Mouse (Mus musculus) heart, adult 9 months (tissue): ENCODE results near the gene Pgm2l1.
"Not testable (repeated sequence)": the region's sequence is repeated elsewhere in the genome, so short reads cannot be mapped to it uniquely, and the experiment has no call there.

ENCODE experiments used
- DNase-seq, 2 experiments: peaks; one replicate each; pipeline ENCODE4 v3.0.0; 2022; ENCODE audit warnings: low spot score in 2 of 2

Gene Pgm2l1

DNA sequence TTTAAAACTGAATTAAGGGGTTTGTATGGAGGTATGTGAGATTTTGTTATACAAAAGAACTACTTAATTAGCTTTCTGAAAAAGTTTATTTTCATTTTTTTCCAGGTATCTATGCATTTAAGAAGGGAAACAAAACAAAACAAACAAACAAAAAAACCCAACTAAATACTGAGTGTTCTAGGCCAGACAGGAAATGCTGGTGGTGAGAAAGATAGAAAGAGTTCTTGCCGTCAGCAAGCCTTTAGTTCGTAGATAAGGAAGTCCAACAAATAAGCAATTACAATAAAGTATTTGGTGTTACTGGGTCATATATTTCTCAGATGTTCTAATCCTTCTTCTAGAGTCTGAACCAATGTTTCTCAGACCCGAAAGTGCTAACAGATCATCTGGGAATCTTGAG, 1.8 kb downstream of the Pgm2l1 start:
- no peak for DNase-seq

GRCm38 (mm10) chr7:100230646-100231045, 3.5 kb downstream of the Pgm2l1 start:
- no peak for DNase-seq

DNA sequence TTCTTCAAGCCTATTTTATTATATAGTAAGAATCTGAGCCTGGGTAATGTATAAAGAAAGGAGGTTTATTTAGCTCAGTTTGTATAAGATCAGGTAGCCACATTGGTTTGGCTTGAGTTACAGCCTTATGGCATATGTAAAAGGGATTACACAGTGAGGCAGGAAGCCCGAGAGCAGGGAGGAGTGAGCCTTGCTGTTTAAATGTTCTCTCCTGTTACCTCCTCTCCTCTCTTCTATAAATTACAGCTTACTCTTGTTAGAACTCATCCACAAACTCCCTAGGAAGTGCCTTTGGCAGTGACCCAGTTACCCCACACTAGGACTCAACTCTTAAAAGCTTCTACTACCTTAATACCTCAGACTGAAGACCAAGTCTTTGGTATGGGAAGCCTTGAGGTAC, 4.5 kb downstream of the Pgm2l1 start:
- DNase-seq: no peak

- DNase-seq: no peak
Measured at GRCm38 (mm10) chr7:100233681-100234080, 6.5 kb downstream of the Pgm2l1 start.

DNA sequence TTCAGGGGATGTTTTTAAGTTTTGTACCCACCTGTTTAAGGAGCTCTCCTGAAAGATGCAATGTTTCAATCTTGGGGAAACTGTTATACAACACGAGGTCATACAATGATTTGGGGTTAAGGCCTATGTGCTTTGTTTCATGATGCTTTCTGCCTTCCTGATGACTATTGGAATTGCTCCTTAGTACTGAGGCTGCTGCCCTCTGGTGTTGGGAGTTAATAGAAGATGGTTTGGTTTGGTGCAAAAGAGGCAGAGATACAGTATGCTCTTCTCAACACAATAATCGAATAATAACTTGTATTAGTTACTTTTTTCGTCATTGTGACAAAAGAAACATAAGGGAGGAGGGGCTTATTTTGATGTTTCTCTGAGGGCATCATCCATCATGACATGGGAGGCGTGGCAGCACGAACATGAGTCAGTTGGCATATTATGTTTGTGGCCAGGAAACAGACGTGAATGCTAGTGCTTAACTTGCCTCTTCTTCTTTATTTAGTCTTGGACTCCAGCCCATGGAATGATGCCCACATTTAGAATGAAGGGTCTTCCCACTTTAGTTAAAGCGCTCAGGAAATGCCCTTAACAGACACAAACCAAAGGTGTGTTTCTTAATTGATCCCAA, 7.2 kb downstream of the Pgm2l1 start:
- peak in 1 of 2 experiments; percentile 28 for DNase-seq

DNA sequence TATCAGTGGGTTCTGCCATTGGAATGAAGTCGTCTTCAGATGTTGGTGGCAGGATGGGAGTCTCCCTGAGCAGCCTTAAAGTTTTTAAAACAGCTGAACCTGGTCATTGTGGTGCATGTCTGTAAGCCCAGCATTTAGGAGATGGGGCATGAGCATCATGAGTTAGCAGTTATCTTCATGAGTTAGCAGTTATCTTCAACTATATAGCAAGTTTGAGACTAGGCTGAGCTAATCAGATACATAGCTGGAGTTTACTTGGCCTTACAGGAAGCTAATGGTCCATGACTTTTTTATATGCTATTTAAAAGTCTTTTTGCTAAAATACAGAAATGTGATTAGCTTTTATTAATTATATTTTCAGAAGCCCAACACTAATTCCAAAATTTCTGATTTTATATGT, 11.1 kb downstream of the Pgm2l1 start:
- no peak for DNase-seq

DNA sequence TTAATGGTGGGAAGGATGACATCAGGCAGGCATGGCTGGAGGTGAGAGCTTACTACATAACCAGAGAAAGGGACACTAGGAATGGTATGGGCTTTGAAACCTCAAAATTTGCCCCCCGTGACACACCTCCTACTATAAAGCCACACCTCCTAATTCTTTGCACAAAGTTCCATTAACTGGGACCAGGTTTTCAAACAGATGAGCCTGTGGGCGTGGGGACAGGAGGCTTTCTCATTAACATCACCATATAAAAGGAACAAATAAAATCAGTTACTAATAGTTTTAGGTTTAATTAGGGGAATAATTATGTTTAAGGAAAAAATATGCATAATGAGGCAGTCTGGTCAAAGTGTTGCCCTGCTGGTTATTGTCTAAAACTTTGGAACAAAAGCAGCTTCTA, 13.4 kb downstream of the Pgm2l1 start:
- no peak for DNase-seq

GRCm38 (mm10) chr7:100243007-100243406, 15.8 kb downstream of the Pgm2l1 start:
- DNase-seq: no peak

DNA sequence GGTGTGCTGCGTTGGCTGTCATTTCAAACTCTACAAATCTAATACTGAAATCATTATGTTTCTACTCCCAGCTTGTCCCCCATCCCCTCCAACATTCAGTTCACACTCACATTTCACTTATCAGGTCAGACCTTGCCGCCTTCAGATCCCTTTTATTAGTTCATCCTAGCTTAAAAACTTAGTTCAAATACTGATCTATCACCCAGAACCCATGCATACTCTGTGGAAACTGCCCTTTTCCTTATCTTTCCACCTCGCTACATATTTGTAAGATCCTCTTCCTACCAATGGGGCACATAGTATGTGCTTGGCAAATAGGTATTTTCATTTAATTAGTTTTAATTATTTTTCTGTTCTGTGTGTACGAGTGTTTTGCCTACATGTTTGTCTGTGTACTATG, 17.0 kb downstream of the Pgm2l1 start:
- DNase-seq: no peak

- DNase-seq: no peak
Measured at GRCm38 (mm10) chr7:100245176-100245575, 18.0 kb downstream of the Pgm2l1 start.

DNA sequence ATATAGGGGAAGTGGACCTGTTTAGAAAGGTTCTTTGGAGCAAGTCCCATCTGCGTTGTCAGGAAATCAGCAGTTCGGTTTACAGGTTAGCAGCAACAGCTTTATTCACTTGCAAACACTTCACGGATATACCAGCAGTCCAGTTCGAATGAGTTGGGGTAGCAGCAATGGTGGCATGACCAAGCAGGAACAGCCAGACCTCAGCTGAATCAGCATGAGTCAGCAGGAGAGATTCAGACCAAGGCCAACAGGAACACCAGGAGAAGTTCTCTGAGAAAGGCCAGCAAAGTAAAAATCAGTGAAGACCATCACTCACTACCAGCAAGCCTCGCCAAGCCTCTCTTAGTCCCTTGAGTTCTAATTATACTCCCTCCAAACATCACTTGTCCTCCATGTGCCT, 23.5 kb downstream of the Pgm2l1 start:
- no peak for DNase-seq

DNA sequence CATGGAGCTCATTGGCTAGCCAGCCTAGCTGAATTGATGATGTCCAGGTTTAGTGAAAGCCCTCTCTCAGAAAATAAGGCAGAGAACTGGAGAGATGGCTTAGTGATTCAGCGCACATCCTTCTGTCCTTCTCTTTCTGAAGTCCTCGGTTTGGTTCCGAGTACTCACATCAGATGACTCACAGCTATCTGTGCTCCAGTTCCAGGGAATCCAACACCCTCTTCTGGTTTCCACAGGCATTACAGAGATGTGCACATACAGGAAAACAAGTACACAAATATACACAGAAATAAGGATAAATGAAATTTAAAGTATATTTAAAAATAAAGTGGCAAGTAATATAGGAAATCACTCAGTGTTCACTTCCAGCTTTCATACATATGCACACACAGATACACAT, 35.2 kb downstream of the Pgm2l1 start:
- DNase-seq: no peak

DNA sequence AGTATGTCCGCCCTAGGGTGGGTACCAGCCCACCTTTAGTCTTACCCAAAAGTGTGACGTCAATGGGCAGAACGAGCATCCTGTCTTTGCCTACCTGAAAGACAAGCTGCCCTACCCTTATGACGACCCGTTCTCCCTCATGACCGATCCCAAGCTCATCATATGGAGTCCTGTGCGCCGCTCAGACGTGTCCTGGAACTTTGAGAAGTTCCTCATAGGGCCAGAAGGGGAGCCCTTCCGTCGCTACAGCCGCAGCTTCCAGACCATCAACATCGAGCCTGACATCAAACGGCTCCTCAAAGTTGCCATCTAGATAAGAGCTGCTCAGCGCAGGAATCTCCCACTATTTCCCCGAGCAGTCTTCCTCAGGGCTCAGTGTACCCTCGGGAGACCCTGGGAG, 37.7 kb downstream of the Pgm2l1 start:
- not testable (repeated sequence) for DNase-seq

GRCm38 (mm10) chr7:100272369-100272768, 45.2 kb downstream of the Pgm2l1 start:
- no peak for DNase-seq

GRCm38 (mm10) chr7:100274507-100274906, 47.3 kb downstream of the Pgm2l1 start:
- no peak for DNase-seq

DNA sequence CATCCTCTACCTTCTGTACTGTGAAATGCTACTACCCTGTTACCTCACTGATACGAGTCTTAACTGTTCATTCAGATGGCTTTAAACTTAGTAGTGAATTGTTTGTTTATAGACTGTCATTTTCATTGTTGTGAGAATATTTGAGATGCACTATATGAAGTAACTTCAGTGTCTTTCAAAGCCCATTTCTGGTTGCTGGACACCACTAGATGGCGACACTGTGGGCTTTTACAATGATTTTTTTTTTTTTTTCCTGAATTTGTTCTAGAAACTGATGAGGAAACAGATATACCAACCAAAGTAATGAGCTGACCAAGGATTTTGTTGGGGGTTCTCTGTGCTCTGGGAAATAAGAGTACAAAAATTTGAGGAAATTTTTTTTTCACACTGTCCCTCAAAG, 49.2 kb downstream of the Pgm2l1 start:
- DNase-seq: no peak

- DNase-seq: peak in 1 of 2 experiments; percentile 23
Measured at GRCm38 (mm10) chr7:100279803-100280202, 52.6 kb downstream of the Pgm2l1 start.

DNA sequence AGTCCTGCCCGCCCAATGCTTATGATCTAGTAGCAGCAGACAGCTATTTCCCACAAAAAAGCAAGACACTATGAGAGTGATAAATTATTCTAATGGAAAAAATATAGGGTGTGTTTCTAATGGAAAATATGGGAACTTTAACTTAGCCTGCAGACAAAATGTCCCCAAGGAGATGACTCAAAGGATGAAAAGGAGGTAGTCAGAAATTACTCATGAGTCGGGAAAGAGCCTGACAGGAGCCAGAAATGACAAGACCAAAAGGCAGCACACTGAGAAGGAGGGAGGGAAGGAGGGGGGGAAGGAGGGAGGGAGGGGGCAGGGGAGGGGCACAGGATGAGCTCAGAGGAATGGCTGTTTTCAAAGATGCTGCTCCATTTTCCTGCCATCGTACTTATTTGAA, 54.4 kb downstream of the Pgm2l1 start:
- no peak for DNase-seq

GRCm38 (mm10) chr7:100283298-100283697, 56.1 kb downstream of the Pgm2l1 start:
- no peak for DNase-seq

DNA sequence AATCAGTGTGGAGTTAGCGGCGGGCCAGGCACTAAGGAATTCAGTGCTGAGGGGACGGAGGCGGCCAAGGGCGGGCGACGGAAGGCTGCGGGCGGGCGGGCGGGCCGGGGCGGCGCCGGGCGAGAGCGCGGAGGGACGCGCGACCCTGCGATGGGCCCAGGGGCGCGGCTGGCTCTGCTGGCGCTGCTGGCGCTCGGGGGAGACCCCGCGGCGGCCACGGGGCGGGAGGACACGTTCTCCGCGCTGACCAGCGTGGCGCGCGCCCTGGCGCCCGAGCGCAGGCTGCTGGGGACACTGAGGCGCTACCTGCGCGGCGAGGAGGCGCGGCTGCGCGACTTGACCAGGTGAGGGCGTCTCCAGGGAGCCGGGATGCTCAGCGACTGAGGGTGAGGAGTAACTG, 58.2 kb downstream of the Pgm2l1 start, which contains the start of gene P4ha3:
TSS of gene P4ha3 (plus strand) at position 138 of the 400 bp plus-strand sequence.
- no peak for DNase-seq

DNA sequence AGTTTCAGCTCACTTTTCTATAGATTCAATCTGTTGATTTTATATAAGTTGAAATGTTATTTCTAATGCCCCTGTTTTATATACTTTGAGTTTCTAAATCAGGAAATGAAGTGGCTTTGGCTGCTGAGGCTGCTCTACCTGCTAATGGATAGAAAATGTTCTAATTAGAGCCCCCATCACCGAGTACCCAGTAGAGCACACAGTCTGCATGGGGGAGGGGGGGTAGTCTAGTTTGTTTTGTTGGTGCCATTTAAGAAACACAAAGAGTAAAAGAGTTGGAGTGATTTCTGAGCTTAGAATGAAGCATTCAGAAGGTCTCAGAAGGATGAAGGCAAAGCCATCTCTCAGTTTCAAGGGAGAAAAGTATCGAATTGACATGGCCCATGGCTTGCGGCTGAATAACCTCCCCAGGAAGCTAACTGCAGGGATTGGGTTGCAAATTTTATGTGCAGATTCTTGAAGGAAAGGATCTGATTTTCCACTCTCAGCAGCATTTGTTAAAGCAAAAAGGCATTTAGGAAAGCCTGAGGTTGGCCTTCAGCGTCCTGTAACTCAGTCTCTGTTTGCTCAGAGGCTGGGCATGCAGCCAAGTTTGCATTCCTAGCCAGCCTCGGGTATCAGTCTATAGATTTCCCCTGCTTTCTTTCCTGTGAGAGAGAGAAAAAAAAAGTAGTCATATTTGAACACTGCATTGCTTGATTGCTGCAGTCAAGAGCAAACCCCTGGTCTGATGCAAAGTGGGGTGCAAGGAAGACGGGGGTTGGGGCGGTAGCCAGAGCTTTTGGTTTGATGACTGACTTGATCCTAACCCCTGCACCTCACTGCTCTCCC, 60.8 kb downstream of the Pgm2l1 start:
- DNase-seq: peak in 1 of 2 experiments; percentile 12

- peak in 1 of 2 experiments; percentile 4 for DNase-seq
Measured at GRCm38 (mm10) chr7:100288622-100289021, 61.4 kb downstream of the Pgm2l1 start.

DNA sequence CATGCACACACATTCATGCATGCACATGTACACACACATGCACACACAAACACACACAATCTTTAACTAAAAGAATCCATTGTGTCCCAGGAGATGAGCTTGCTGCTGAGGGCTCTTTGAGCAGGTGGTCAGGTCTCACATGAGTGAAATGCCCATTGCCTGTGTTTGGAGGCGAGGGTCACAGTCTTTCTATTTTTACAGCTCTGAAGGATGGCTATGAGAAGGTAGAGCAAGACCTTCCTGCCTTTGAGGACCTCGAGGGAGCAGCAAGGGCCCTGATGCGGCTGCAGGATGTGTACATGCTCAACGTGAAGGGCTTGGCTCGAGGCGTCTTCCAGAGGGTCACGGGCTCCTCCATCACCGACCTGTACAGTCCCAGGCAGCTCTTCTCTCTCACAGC, 66.4 kb downstream of the Pgm2l1 start:
- DNase-seq: no peak
